Mouse (Mus musculus) kidney, adult 11 months (tissue): ENCODE measurements around the gene Klhl3.
A peak's percentile ranks its signal among the peaks of the same experiment; 100 is the strongest.
"Not testable (repeated sequence)": the region's sequence is repeated elsewhere in the genome, so short reads cannot be mapped to it uniquely, and the experiment has no call there.

Experiments
- DNase-seq: peaks from one replicate; pipeline ENCODE4 v3.0.0; 2022

Gene Klhl3

GRCm38 (mm10) chr13:58113061-58113900, at the start of gene Klhl3:
Klhl3 (minus strand) TSS chr13:58113592.
- peak; percentile 53 for DNase-seq

- no peak for DNase-seq
Measured at GRCm38 (mm10) chr13:58160761-58161160, 47.4 kb upstream of the Klhl3 start.

- DNase-seq: peak; percentile 87
Measured at GRCm38 (mm10) chr13:58158099-58158912, 44.9 kb upstream of the Klhl3 start.

- peak; percentile 84 for DNase-seq
Measured at GRCm38 (mm10) chr13:58157447-58158098, 44.2 kb upstream of the Klhl3 start, which contains the start of gene Idnk. Idnk (plus strand) TSS chr13:58157649.

GRCm38 (mm10) chr13:58157036-58157435, 43.6 kb upstream of the Klhl3 start:
- DNase-seq: no peak

- DNase-seq: no peak
Measured at GRCm38 (mm10) chr13:58156031-58156430, 42.6 kb upstream of the Klhl3 start.

GRCm38 (mm10) chr13:58150442-58150841, 37.0 kb upstream of the Klhl3 start:
- no peak for DNase-seq

GRCm38 (mm10) chr13:58149629-58150028, 36.2 kb upstream of the Klhl3 start:
- DNase-seq: no peak

GRCm38 (mm10) chr13:58149033-58149558, 35.7 kb upstream of the Klhl3 start:
- DNase-seq: no peak

GRCm38 (mm10) chr13:58148256-58148831, 35.0 kb upstream of the Klhl3 start:
- DNase-seq: peak; percentile 24

- no peak for DNase-seq
Measured at GRCm38 (mm10) chr13:58147760-58148159, 34.4 kb upstream of the Klhl3 start.

- DNase-seq: not testable (repeated sequence)
Measured at GRCm38 (mm10) chr13:58146603-58147002, 33.2 kb upstream of the Klhl3 start.

- no peak for DNase-seq
Measured at GRCm38 (mm10) chr13:58131692-58132091, 18.3 kb upstream of the Klhl3 start.

GRCm38 (mm10) chr13:58129687-58130246, 16.4 kb upstream of the Klhl3 start:
- DNase-seq: peak; percentile 24

GRCm38 (mm10) chr13:58128768-58129671, 15.6 kb upstream of the Klhl3 start:
- DNase-seq: peak; percentile 96

- peak; percentile 90 for DNase-seq
Measured at GRCm38 (mm10) chr13:58128396-58128767, 15.0 kb upstream of the Klhl3 start, which contains the start of gene Hnrnpa0. Hnrnpa0 (minus strand) TSS chr13:58128556.

- DNase-seq: peak; percentile 44
Measured at GRCm38 (mm10) chr13:58127766-58128361, 14.5 kb upstream of the Klhl3 start.

- DNase-seq: no peak
Measured at GRCm38 (mm10) chr13:58126862-58127765, 13.7 kb upstream of the Klhl3 start.

- DNase-seq: peak; percentile 48
Measured at GRCm38 (mm10) chr13:58126126-58126525, 12.7 kb upstream of the Klhl3 start.
